Mouse (Mus musculus) brain, embryonic 14.5 days (tissue): ENCODE measurements around the gene Map2k1.
"Not testable (repeated sequence)": the region's sequence is repeated elsewhere in the genome, so short reads cannot be mapped to it uniquely, and the experiment has no call there.

Experiments used
- CTCF ChIP-seq: fragments of 200-500 bp; IDR thresholded peaks from 2 replicates; pipeline ENCODE4 v1.5.1; 2012; ENCODE audit warnings: inconsistent platforms, mild to moderate bottlenecking, moderate library complexity, borderline replicate concordance; ENCODE audit not compliant: insufficient read depth, insufficient read length; ENCODE audit errors: extremely low read depth
- POLR2A ChIP-seq: fragments of 200-500 bp; IDR thresholded peaks from 2 replicates; pipeline ENCODE4 v1.6.1; 2012; ENCODE audit warnings: mild to moderate bottlenecking, inconsistent platforms, borderline replicate concordance; ENCODE audit not compliant: poor library complexity, insufficient read depth, insufficient read length, severe bottlenecking; ENCODE audit errors: extremely low read depth

DNA sequence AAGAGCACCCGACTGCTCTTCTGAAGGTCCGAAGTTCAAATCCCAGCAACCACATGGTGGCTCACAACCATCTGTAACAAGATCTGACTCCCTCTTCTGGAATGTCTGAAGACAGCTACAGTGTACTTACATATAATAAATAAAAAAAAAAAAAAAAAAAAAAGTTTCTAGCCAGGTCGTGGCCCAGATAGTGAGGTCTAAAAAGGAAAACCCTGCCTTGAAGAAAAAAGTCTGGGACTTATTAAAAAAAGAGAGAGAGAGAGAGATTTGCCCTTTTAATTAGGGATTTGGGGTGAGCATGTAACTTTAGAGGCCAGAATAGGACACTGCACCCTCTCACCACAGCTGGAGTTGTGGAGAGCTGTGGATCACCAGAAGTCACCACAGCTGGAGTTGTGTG is 83.5 kb downstream of the Map2k1 start:
- TF ChIP-seq CTCF, POLR2A: not testable (repeated sequence)
